Mouse (Mus musculus): ENCODE results near the gene Zdhhc6. TPM values are rescaled to one million over a fixed set of nuclear protein-coding genes. Genes with fewer than 3 reads are reported as not detected.

Zdhhc6 gene
- polyA plus RNA-seq, 1 experiment from 2014 or later: 111 TPM

DNA sequence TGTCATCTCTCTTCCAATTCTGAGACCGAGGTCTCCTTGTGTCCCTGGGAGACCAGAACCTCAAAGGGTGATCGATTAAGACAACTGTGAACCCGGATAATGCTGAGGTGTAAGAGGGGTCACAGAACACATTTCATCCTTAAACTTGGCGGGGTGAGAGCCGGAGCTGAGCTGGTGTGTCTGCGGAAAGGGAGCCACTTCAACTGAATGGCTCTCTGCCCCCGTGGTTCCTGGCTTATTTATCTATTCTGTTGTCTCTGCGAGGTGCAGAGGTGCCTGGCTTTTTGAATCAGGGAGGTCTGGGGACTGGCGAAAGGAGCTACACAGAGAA, 62.6 kb downstream of the Zdhhc6 start:
- Histone ChIP-seq H3K4me1 (ENCODE audit: insufficient read depth, low read length) (peaks cover 10% of the 10 kb centered on the region), H3K36me3 (ENCODE audit: insufficient read depth, low read length) (no peaks in the 10 kb centered on the region), H3K27me3 (ENCODE audit: insufficient read depth, low read length) (no peaks in the 10 kb centered on the region), H3K4me3 (ENCODE audit: low read length) (peak overlapping the region; percentile 62), H3K9me3 (ENCODE audit: low read length) (no peaks in the 10 kb centered on the region), H3K4me2 (replicated peaks; ENCODE audit: low read depth, low read length) (peak overlapping the region; percentile 76), H3K9ac (replicated peaks; ENCODE audit: low read length) (peak overlapping the region; percentile 78), H3K27ac (ENCODE audit: low read length) (peak overlapping the region; percentile 86)
- WGBS: 2% methylated on average over 9 of the region's 9 CpGs
- ATAC-seq (ENCODE audit: low FRiP score, low TSS enrichment): no peak

DNA sequence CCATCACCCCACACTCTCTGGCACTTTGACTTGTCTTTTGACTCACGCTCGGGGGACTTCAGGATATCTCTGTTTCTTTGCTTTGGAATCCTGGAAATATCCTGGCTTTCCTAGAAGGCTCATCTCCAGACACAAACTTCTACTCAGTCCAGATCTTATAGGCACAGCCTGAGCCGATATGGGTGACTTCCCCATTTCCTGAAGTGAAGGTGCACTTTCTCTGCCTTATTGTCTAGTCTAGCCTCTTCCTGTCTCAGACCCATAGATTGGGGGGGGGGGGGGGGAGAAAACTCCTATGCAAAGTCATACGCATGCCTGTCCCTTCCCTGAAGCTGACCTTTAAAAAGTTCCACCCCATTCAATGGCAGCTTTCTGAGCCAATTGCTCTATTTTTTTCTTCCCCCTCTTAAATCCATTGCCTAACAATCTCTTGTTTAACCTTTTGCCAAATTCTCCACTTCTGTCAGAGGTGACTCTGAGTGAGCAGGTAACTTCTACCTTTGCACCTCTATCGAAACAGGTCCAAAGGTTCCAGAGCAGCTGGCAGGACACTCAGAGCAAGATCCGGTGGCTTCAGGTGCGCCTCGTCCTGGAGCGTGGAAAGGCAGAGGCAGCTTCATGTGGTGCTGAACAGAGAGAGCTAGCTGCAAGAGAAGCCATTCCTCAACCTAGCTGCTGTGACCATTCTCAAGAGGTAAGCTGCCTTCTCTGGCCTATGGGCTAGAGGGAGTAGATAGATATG, 64.3 kb downstream of the Zdhhc6 start, which contains the start of gene Acsl5:
Gene Acsl5, plus strand, starts transcription at position 556 of the 742 bp plus-strand sequence.
- WGBS: 95% methylated on average over 9 of the region's 9 CpGs

DNA sequence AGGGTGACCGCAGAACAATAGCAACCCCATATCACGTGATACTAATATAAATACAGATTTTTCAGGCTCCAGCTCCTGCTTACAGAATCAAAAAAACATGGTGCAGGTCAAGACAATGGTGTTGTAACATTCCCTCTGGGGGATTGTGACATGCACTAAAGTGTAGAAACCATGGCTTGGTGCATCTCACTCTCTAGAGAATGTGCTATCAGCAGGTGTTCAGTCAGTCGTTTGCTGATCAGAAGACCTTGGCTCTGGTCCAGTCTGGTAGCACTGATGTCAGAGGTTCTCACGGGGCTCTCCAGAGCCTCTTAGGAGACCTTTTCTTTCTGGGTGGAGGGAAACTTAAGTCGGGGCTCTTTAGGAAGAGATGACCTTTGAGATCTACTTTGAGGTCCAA, 65.4 kb downstream of the Zdhhc6 start:
- Histone ChIP-seq H3K4me1 (ENCODE audit: insufficient read depth, low read length) (peaks cover 10% of the 10 kb centered on the region), H3K9me3 (ENCODE audit: low read length) (no peaks in the 10 kb centered on the region), H3K27me3 (ENCODE audit: insufficient read depth, low read length) (no peaks in the 10 kb centered on the region), H3K4me3 (ENCODE audit: low read length) (no peak overlapping the region), H3K27ac (ENCODE audit: low read length) (no peak overlapping the region), H3K36me3 (ENCODE audit: insufficient read depth, low read length) (no peaks in the 10 kb centered on the region), H3K4me2 (replicated peaks; ENCODE audit: low read depth, low read length) (no peak overlapping the region), H3K9ac (replicated peaks; ENCODE audit: low read length) (no peak overlapping the region)
- no peak for ATAC-seq (ENCODE audit: low FRiP score, low TSS enrichment)
- WGBS: 84% methylated on average over 5 of the region's 5 CpGs

More for the DNA sequence above, 64.3 kb downstream of the Zdhhc6 start, which contains the start of gene Acsl5:
- no peaks in the 10 kb centered on the region for H3K27me3 ChIP-seq (ENCODE audit: insufficient read depth, low read length)
- H3K9me3 ChIP-seq (ENCODE audit: low read length): no peaks in the 10 kb centered on the region
- H3K4me2 ChIP-seq (replicated peaks; ENCODE audit: low read depth, low read length): no peak within 1 kb of the TSS; the same call in 1 of the 2 replicates
- no peak within 1 kb of the TSS for H3K4me3 ChIP-seq (ENCODE audit: low read length)
- H3K9ac ChIP-seq (replicated peaks; ENCODE audit: low read length): no peak within 1 kb of the TSS
- H3K36me3 ChIP-seq (ENCODE audit: insufficient read depth, low read length): no peaks in the 10 kb centered on the region
- H3K4me1 ChIP-seq (ENCODE audit: insufficient read depth, low read length): peaks cover 10% of the 10 kb centered on the region
- no peak for ATAC-seq (ENCODE audit: low FRiP score, low TSS enrichment)
- no peak within 1 kb of the TSS for H3K27ac ChIP-seq (ENCODE audit: low read length)

DNA sequence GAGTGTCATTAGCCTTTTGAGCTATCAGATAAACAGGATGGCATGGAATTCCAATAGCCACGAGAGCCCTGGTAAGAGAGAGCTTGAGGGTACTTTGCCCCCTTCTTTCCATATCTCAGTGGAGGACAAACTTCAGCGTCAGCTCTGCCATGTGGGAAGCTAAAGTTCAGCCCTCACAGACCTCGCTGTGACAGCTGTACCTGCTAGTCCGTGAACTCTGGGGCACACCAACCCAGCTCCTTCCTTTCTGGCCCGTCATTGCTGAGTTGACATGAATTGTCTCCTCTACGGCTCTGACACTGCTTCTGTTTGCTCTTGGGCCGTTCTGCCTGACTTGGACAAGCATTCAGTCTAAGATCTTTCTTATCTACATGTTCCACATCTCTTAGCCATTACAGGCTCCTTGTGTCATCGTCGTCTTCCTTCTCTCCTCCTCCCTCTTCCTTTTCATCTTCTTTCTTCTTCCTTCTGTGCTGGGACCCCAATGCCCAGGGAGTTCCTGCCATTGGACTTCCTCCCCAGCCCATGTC, 67.8 kb downstream of the Zdhhc6 start:
- H3K4me3 ChIP-seq (ENCODE audit: low read length): no peak overlapping the region
- H3K4me2 ChIP-seq (replicated peaks; ENCODE audit: low read depth, low read length): no peak overlapping the region
- no peak overlapping the region for H3K27ac ChIP-seq (ENCODE audit: low read length)
- 62% methylated on average over 9 of the region's 9 CpGs for WGBS
- no peaks in the 10 kb centered on the region for H3K9me3 ChIP-seq (ENCODE audit: low read length)
- H3K4me1 ChIP-seq (ENCODE audit: insufficient read depth, low read length): peaks cover 10% of the 10 kb centered on the region
- no peaks in the 10 kb centered on the region for H3K27me3 ChIP-seq (ENCODE audit: insufficient read depth, low read length)
- no peak overlapping the region for H3K9ac ChIP-seq (replicated peaks; ENCODE audit: low read length)
- ATAC-seq (ENCODE audit: low FRiP score, low TSS enrichment): no peak
- H3K36me3 ChIP-seq (ENCODE audit: insufficient read depth, low read length): no peaks in the 10 kb centered on the region

DNA sequence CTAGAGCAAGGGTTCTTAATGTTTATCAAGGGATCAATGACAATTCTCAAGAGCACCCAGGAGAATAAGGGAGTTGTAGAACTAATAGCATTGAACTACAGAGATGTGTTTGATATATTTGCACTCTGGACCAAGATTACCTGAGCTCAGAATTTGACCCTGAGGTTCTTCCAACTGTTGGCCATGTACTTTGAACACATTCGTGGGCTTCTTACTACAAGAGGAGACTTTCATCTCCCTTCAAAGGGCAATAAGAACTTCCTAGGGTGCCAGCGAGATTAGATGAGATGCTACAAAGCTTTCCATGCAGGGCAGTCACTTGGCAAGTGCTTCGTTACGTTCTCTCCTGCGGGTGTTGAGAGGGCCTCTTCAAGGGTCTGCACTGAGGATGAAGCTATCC, 68.3 kb downstream of the Zdhhc6 start:
- H3K27me3 ChIP-seq (ENCODE audit: insufficient read depth, low read length): no peaks in the 10 kb centered on the region
- no peak for ATAC-seq (ENCODE audit: low FRiP score, low TSS enrichment)
- peaks cover 8% of the 10 kb centered on the region for H3K4me1 ChIP-seq (ENCODE audit: insufficient read depth, low read length)

DNA sequence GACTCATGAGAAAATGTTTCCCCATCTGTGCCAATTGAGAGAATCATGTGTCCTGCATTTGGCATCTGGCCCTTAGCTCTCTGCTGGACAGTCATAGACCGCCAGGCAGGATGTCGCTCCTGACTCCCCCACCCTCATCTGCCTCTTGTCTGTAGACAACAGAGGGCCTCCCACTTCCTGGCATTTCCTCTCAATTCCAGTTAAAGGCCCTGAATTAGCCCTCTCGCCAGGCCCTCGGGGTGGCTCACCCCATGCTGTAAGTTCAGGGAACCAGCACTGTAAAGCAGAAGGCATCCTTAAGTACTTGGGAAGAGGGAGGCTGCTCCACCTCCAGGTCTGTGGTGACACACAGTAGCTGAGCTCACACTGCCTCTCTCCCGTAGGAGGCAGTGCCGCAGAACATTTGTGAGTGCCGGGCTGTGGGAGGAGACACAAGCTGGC, 71.0 kb downstream of the Zdhhc6 start:
- ATAC-seq (ENCODE audit: low FRiP score, low TSS enrichment): peak; percentile 92
- H3K27me3 ChIP-seq (ENCODE audit: insufficient read depth, low read length): no peaks in the 10 kb centered on the region
- H3K4me1 ChIP-seq (ENCODE audit: insufficient read depth, low read length): peaks cover 8% of the 10 kb centered on the region
- no peaks in the 10 kb centered on the region for H3K36me3 ChIP-seq (ENCODE audit: insufficient read depth, low read length)
- no peak overlapping the region for H3K4me3 ChIP-seq (ENCODE audit: low read length)
- H3K27ac ChIP-seq (ENCODE audit: low read length): peak overlapping the region; percentile 45
- H3K9ac ChIP-seq (replicated peaks; ENCODE audit: low read length): no peak overlapping the region
- no peaks in the 10 kb centered on the region for H3K9me3 ChIP-seq (ENCODE audit: low read length)
- H3K4me2 ChIP-seq (replicated peaks; ENCODE audit: low read depth, low read length): 0 out of 2 replicates have a peak overlapping the region, but pooled peaks have one; percentile 7
- 4% methylated on average over 7 of the region's 7 CpGs for whole genome bisulfite sequencing

More for the DNA sequence above, 68.3 kb downstream of the Zdhhc6 start:
- no peak overlapping the region for H3K27ac ChIP-seq (ENCODE audit: low read length)
- no peak overlapping the region for H3K9ac ChIP-seq (replicated peaks; ENCODE audit: low read length)
- H3K36me3 ChIP-seq (ENCODE audit: insufficient read depth, low read length): no peaks in the 10 kb centered on the region
- no peak overlapping the region for H3K4me3 ChIP-seq (ENCODE audit: low read length)
- no peaks in the 10 kb centered on the region for H3K9me3 ChIP-seq (ENCODE audit: low read length)
- WGBS: 83% methylated on average over 5 of the region's 5 CpGs
- H3K4me2 ChIP-seq (replicated peaks; ENCODE audit: low read depth, low read length): no peak overlapping the region

DNA sequence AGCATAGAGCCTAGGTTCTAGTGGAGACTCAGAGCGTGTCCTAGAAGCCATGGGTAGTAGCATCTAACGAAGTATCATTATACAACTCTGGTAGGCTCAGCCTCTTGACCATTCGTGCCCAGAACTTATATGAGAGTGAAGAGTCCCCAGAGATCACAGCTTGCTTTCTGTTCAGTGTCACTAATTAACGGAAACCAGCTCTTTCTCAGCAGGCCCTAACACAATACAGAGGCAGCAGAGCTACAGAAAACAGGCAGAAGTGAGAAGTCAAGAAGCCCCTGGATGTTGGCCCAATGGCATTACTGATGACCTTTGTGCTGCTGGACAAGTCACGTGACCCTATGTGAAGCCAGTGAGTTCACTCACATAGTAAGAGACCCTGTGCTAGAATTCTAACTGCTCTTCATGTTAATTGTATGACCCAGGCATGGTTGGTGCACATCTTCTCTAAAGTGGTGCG, 74.6 kb downstream of the Zdhhc6 start, which contains the start of gene Gucy2g:
Gene Gucy2g, minus strand, starts transcription at position 51 of the 460 bp plus-strand sequence.
- ATAC-seq (ENCODE audit: low FRiP score, low TSS enrichment): no peak
- Histone ChIP-seq H3K27me3 (ENCODE audit: insufficient read depth, low read length) (no peaks in the 10 kb centered on the region), H3K36me3 (ENCODE audit: insufficient read depth, low read length) (no peaks in the 10 kb centered on the region), H3K27ac (ENCODE audit: low read length) (no peak within 1 kb of the TSS), H3K9me3 (ENCODE audit: low read length) (no peaks in the 10 kb centered on the region), H3K4me3 (ENCODE audit: low read length) (no peak within 1 kb of the TSS), H3K9ac (replicated peaks; ENCODE audit: low read length) (no peak within 1 kb of the TSS), H3K4me2 (replicated peaks; ENCODE audit: low read depth, low read length) (no peak within 1 kb of the TSS), H3K4me1 (ENCODE audit: insufficient read depth, low read length) (peaks cover 8% of the 10 kb centered on the region)
- 87% methylated on average over 6 of the region's 6 CpGs for WGBS

DNA sequence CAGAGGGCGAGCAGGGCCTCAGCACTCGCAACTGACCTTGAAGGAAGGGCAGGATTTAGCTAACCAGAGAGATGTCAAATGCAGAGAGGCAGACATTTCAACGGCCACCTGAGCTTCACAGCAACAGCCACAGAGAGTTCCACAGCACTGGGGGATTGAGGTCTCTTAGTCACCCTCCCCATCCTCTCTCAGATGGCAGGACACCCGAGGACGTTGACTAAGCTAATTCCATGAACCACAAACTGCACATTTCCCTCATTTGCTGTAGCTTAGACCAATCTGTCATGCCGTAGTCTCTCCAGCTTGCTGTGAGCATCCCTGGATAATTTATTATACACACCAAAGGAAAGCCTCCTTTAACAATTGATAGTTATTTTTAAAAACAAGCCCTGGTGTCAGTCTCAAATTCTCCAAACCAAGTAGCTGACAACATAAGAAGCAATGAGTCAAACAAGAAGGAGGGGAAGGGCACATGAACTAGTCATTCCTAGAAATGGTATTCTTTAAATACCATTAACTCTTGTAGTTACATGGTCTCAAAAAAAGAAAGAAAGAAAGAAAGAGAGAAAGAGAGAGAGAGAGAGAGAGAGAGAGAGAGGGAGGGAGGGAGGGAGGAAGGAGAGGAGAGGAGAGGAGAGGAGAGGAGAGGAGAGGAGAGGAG, 75.9 kb downstream of the Zdhhc6 start:
- no peak for ATAC-seq (ENCODE audit: low FRiP score, low TSS enrichment)
- Histone ChIP-seq H3K4me3 (ENCODE audit: low read length) (no peak overlapping the region), H3K9ac (replicated peaks; ENCODE audit: low read length) (no peak overlapping the region), H3K27me3 (ENCODE audit: insufficient read depth, low read length) (no peaks in the 10 kb centered on the region), H3K27ac (ENCODE audit: low read length) (no peak overlapping the region), H3K9me3 (ENCODE audit: low read length) (no peaks in the 10 kb centered on the region), H3K4me2 (replicated peaks; ENCODE audit: low read depth, low read length) (no peak overlapping the region), H3K36me3 (ENCODE audit: insufficient read depth, low read length) (no peaks in the 10 kb centered on the region), H3K4me1 (ENCODE audit: insufficient read depth, low read length) (peaks cover 2% of the 10 kb centered on the region)
- 66% methylated on average over 6 of the region's 6 CpGs for WGBS

DNA sequence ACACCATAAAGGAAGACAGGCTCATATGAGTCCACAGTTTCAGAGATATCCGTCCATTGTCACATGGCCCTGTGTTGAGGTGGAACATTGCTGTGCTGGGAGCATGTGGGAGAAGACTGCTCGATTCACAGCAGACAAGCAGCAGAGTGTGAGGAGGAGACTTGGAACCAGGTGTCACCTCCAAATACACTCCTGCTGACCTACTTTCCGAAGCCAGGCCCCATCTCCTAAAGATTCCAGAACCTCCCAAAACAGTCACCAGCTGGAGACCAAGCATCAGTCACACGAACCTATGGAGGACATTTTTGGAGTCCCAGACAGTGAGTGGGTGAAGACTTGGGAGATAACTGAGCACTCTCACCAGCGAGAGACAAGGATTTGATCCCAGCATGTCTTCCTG, 79.3 kb downstream of the Zdhhc6 start:
- ATAC-seq (ENCODE audit: low FRiP score, low TSS enrichment): no peak
- Histone ChIP-seq H3K36me3 (ENCODE audit: insufficient read depth, low read length) (no peaks in the 10 kb centered on the region), H3K9me3 (ENCODE audit: low read length) (no peaks in the 10 kb centered on the region), H3K4me2 (replicated peaks; ENCODE audit: low read depth, low read length) (no peak overlapping the region), H3K9ac (replicated peaks; ENCODE audit: low read length) (no peak overlapping the region), H3K27me3 (ENCODE audit: insufficient read depth, low read length) (no peaks in the 10 kb centered on the region), H3K4me3 (ENCODE audit: low read length) (no peak overlapping the region), H3K4me1 (ENCODE audit: insufficient read depth, low read length) (no peaks in the 10 kb centered on the region), H3K27ac (ENCODE audit: low read length) (no peak overlapping the region)
- 86% methylated on average over 5 of the region's 5 CpGs for WGBS

DNA sequence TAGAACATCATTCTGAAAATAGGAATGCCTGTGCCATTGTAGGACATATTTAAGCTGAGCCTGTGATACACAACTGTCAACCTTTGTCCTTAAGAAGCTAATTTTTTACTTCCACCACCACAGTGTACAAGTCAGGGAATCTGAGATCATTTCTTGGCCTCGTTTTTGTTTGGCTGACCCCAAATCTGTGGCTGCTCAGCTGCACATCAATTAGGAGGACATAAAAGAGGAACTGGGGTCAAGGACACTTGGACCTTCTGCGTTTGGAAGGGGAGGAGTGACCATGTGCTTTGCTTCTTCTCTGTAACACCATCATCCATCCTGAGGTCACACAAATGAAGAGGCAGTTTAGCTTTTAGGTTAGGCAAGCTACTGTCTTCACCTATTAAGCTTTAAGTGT, 79.8 kb downstream of the Zdhhc6 start:
- Histone ChIP-seq H3K9me3 (ENCODE audit: low read length) (no peaks in the 10 kb centered on the region), H3K4me2 (replicated peaks; ENCODE audit: low read depth, low read length) (no peak overlapping the region), H3K27me3 (ENCODE audit: insufficient read depth, low read length) (no peaks in the 10 kb centered on the region), H3K9ac (replicated peaks; ENCODE audit: low read length) (no peak overlapping the region), H3K36me3 (ENCODE audit: insufficient read depth, low read length) (no peaks in the 10 kb centered on the region), H3K4me1 (ENCODE audit: insufficient read depth, low read length) (no peaks in the 10 kb centered on the region), H3K4me3 (ENCODE audit: low read length) (no peak overlapping the region), H3K27ac (ENCODE audit: low read length) (no peak overlapping the region)
- no peak for ATAC-seq (ENCODE audit: low FRiP score, low TSS enrichment)
- WGBS: 11% methylated on average over 2 of the region's 2 CpGs
